Mouse (Mus musculus): ENCODE data around the gene Arpc5l. TPM values are rescaled to one million over a fixed set of nuclear protein-coding genes. Genes with fewer than 3 reads are reported as not detected.

Arpc5l gene
- total RNA-seq (2023): 10 to 100 TPM; 29.3 to 31.7 TPM

DNA sequence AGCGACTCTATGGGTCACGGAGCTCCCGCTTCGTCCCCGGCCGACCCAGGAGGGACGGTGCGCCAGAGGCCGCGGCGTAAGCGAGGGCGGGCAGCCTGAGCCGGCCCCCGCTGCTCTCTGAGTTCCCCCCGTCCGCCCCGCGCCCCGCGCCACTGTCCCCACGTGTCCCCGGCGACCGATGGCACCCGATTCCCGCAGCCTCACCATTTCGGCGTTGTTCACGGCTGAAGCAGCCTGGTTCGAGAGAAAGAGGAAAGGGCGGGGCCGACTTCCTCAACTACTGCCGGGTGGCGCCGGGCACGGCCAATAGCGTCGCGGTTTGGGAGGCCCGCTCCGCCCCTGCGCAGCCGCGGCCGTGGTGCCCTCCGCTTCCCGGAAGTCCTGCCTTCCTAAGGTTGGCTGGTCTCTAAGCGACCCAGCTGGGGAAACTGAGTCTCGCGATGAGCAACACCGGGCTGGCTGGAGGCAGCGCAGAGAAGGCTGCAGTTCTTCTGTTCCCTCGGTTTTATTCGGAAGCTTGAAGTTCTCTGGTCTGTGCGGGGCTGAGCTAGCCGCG, at the start of gene Arpc5l:
Arpc5l (plus strand) TSS at position 469 of the 556 bp plus-strand sequence.

DNA sequence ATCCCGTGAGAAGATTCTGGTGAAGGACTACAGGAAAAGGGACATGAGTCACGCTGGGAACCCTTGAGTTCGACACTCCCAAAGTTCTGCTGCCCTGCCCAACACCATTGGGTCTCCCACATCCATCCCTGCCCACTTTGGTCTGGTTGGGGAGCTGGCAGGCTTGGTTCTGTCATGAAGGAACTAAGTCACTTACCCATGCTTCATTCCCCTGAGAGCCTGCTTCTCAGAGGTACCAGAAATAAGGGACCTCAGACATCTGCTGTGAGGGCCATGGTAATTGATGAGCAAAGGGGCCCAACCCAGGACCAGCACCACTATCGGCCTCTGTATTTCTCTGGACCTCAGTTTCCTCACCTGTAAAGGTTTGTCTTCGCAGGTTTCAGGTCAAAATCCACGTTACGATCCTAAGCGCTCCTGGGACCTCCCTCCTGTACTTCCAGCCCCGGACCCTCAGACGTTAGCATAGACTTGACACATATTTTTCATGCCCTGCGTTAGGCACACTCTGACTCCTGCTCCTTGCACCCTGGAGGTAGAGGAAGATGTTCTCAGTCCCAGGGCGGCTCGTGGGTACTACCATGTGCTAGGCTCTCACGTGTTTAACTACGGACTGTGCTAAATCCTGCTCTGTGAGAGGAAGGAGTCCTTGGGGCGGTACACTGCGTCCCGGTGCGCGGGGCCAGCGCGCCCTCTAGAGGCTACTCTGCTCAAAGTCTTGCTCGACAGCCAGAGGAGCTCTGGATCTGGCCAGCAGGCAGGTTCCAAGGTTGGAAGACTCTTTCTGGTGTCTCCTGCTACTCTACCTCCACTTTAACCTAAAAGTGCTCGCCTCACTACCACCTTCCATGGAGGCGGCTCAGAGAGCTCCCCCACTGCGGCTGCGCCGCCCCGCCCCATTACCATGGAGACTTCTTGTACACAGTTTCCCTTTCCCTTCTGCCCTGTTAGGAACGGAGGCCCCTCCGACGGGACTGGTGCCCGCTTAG, 7.5 kb upstream of the Arpc5l start, which contains the start of gene Wdr38:
Wdr38 (plus strand) TSS at position 91 of the 989 bp plus-strand sequence.

DNA sequence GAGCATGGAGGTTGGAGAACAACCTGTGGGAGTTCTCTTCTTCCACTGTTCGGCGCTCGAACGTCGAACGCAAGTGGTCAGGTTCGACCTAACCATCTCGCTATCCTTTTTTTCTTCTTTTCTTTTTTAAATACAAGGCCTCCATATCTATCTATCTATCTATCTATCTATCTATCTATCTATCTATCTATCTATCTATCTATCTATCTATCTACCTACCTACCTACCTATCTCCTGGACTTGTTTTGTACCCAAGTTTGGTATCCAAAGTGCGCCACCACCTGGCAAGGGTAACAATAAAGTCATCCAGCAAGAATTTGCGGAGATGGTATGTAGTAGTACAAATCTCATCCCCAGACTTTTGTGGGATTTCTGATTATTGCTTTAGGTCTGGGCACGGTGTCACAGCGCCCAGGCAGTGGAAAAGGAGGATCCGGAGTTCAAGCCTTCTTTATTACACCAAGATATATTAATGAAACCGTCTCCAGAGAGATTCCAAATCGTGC, 479 bp downstream of the Arpc5l start, which contains the start of gene Rpl35:
Rpl35 (minus strand) TSS at position 51 of the 506 bp plus-strand sequence.

Other genes with a start within 250 kb of the Arpc5l start
- 1 to 10 TPM; 1.2 to 2.4 TPM for gene Nr6a1, start 77.7 kb upstream of the Arpc5l start, total RNA-seq (2023)
- under 1 TPM; 0.09 to 0.26 TPM for gene Olfml2a, start 73.4 kb upstream of the Arpc5l start, total RNA-seq (2023)
- gene Wdr38, start 7.9 kb upstream of the Arpc5l start, total RNA-seq (2023): under 1 TPM in 1 of 2 experiments, not detected in 1; 0.33 TPM
- 100 to 1,000 TPM; 298 to 331 TPM for gene Rpl35, start 276 bp downstream of the Arpc5l start, total RNA-seq (2023)
- 10 to 100 TPM; 16.9 TPM for gene Golga1, start 60.2 kb downstream of the Arpc5l start, total RNA-seq (2023)
- 10 to 100 TPM; 11.5 to 13.7 TPM for gene Scai, start 185.4 kb downstream of the Arpc5l start, total RNA-seq (2023)
- gene Ppp6c, start 221.1 kb downstream of the Arpc5l start, total RNA-seq (2023): 10 to 100 TPM; 67.1 to 69.9 TPM

All from neutrophil, adult 83 days (primary cell).